Mouse (Mus musculus): ENCODE results near the gene Wnt4. TPM values are rescaled to one million over a fixed set of nuclear protein-coding genes. Genes with fewer than 3 reads are reported as not detected.

The Wnt4 gene
- polyA plus RNA-seq, 1 experiment: 0.05 TPM

- no peak overlapping the region for H3K27ac ChIP-seq (ENCODE audit: insufficient read depth, low read length)
- 84% methylated on average over 7 of the region's 7 CpGs for WGBS
- no peaks in the 10 kb centered on the region for H3K27me3 ChIP-seq (ENCODE audit: control insufficient read depth, insufficient read depth, low read length)
- no peaks in the 10 kb centered on the region for H3K36me3 ChIP-seq (ENCODE audit: control insufficient read depth, insufficient read depth, low read length)
- H3K4me1 ChIP-seq (ENCODE audit: control insufficient read depth, insufficient read depth, insufficient read length): no peaks in the 10 kb centered on the region
- TF ChIP-seq POLR2A (IDR thresholded peaks at IDR 0.05; ENCODE audit: low read depth, low read length) (no peak), CTCF (IDR thresholded peaks at IDR 0.05; ENCODE audit: extremely low read depth, insufficient read depth, insufficient read length, insufficient replicate concordance) (no peak)
- DNase-seq (ENCODE audit: low read depth in 1 of 2, low spot score in 2 of 2): no peak
- no peak overlapping the region for H3K4me3 ChIP-seq (ENCODE audit: extremely low read depth, insufficient read depth, insufficient read length)
These were observed 16.7 kb downstream of the Wnt4 start for GRCm38 (mm10) chr4:137294032-137294431.

DNA sequence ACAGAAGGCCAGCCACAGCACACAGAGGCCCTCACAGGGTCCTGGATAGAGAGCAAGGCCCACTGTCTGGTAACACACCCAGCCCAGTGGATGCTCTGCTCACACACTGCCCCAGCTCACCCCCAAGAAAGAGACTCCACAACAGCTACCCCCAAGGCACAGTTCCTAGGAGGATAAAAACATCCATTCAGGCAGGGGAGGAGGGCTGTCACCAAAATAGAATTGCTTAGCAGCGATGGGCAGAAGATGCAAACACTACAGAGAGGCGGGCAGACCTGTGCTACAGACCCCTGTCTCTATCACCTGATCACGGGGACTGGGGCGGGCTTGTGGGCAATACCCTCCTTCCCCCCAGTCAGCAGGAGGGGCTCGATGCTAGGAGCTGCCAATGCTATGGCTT, 17.2 kb downstream of the Wnt4 start:
- TF ChIP-seq POLR2A (IDR thresholded peaks at IDR 0.05; ENCODE audit: low read depth, low read length) (no peak), CTCF (IDR thresholded peaks at IDR 0.05; ENCODE audit: extremely low read depth, insufficient read depth, insufficient read length, insufficient replicate concordance) (no peak)
- DNase-seq (ENCODE audit: low read depth in 1 of 2, low spot score in 2 of 2): no peak
- no peaks in the 10 kb centered on the region for H3K36me3 ChIP-seq (ENCODE audit: control insufficient read depth, insufficient read depth, low read length)
- H3K27ac ChIP-seq (ENCODE audit: insufficient read depth, low read length): no peak overlapping the region
- no peaks in the 10 kb centered on the region for H3K4me1 ChIP-seq (ENCODE audit: control insufficient read depth, insufficient read depth, insufficient read length)
- H3K4me3 ChIP-seq (ENCODE audit: extremely low read depth, insufficient read depth, insufficient read length): no peak overlapping the region
- 85% methylated on average over 5 of the region's 5 CpGs for WGBS
- H3K27me3 ChIP-seq (ENCODE audit: control insufficient read depth, insufficient read depth, low read length): no peaks in the 10 kb centered on the region

DNA sequence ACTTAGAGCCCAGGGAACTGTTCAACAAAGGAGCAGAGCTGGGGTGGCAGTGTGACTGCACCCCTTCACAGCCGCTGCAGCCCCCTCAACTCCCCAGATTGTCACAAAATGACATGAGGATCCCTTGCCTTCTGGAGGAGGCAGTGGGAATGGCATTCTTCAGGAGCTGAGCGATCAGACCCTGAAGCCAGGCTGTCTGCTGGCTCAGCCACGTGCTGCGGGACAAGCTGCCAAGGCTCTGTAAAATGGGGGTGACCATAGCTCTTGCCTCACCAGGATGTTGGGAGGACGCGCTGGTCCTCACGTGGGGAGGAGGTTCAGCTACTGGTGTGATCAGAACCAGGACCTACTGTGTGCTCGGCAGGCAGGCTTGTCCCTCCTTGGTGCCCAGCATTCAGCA, 17.7 kb downstream of the Wnt4 start:
- H3K27me3 ChIP-seq (ENCODE audit: control insufficient read depth, insufficient read depth, low read length): no peaks in the 10 kb centered on the region
- no peak overlapping the region for H3K4me3 ChIP-seq (ENCODE audit: extremely low read depth, insufficient read depth, insufficient read length)
- H3K27ac ChIP-seq (ENCODE audit: insufficient read depth, low read length): no peak overlapping the region
- TF ChIP-seq POLR2A (IDR thresholded peaks at IDR 0.05; ENCODE audit: low read depth, low read length): no peak
- no peak for TF ChIP-seq CTCF (IDR thresholded peaks at IDR 0.05; ENCODE audit: extremely low read depth, insufficient read depth, insufficient read length, insufficient replicate concordance)
- 92% methylated on average over 8 of the region's 8 CpGs for WGBS
- H3K4me1 ChIP-seq (ENCODE audit: control insufficient read depth, insufficient read depth, insufficient read length): no peaks in the 10 kb centered on the region
- no peak for DNase-seq (ENCODE audit: low read depth in 1 of 2, low spot score in 2 of 2)
- H3K36me3 ChIP-seq (ENCODE audit: control insufficient read depth, insufficient read depth, low read length): no peaks in the 10 kb centered on the region

GRCm38 (mm10) chr4:137297611-137298010, 20.3 kb downstream of the Wnt4 start:
- H3K27ac ChIP-seq (ENCODE audit: insufficient read depth, low read length): no peak overlapping the region
- DNase-seq (ENCODE audit: low read depth in 1 of 2, low spot score in 2 of 2): no peak
- H3K4me1 ChIP-seq (ENCODE audit: control insufficient read depth, insufficient read depth, insufficient read length): no peaks in the 10 kb centered on the region
- TF ChIP-seq POLR2A (IDR thresholded peaks at IDR 0.05; ENCODE audit: low read depth, low read length): no peak
- TF ChIP-seq CTCF (IDR thresholded peaks at IDR 0.05; ENCODE audit: extremely low read depth, insufficient read depth, insufficient read length, insufficient replicate concordance): no peak
- H3K36me3 ChIP-seq (ENCODE audit: control insufficient read depth, insufficient read depth, low read length): no peaks in the 10 kb centered on the region; the same call in 1 of the 2 replicates
- WGBS: 73% methylated on average over 4 of the region's 4 CpGs
- H3K4me3 ChIP-seq (ENCODE audit: extremely low read depth, insufficient read depth, insufficient read length): no peak overlapping the region
- no peaks in the 10 kb centered on the region for H3K27me3 ChIP-seq (ENCODE audit: control insufficient read depth, insufficient read depth, low read length)

DNA sequence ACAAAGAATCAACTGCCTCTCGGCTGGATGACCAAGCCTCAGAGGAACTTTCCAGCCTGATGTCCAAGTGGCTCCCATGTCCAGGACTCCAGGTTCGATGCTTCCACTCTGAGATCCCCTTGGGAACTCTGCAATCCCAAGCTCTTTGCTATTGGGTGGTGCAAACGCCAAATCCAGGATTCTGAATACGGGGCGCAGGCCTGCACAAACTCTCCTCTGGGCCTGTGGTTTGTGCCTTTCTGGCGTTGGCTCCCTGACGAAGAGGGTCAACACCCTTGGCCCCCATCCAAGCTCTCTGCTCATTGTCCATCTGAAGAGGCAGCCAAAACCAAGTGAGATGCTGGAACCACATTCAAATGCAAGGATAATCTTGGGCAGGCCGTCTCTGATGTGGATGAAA, 21.1 kb downstream of the Wnt4 start:
- H3K4me3 ChIP-seq (ENCODE audit: extremely low read depth, insufficient read depth, insufficient read length): no peak overlapping the region
- H3K4me1 ChIP-seq (ENCODE audit: control insufficient read depth, insufficient read depth, insufficient read length): no peaks in the 10 kb centered on the region
- H3K27ac ChIP-seq (ENCODE audit: insufficient read depth, low read length): no peak overlapping the region
- no peaks in the 10 kb centered on the region; the same call in 1 of the 2 replicates for H3K36me3 ChIP-seq (ENCODE audit: control insufficient read depth, insufficient read depth, low read length)
- no peak for DNase-seq (ENCODE audit: low read depth in 1 of 2, low spot score in 2 of 2)
- WGBS: 89% methylated on average over 8 of the region's 8 CpGs
- TF ChIP-seq POLR2A (IDR thresholded peaks at IDR 0.05; ENCODE audit: low read depth, low read length) (no peak), CTCF (IDR thresholded peaks at IDR 0.05; ENCODE audit: extremely low read depth, insufficient read depth, insufficient read length, insufficient replicate concordance) (no peak)
- H3K27me3 ChIP-seq (ENCODE audit: control insufficient read depth, insufficient read depth, low read length): no peaks in the 10 kb centered on the region

DNA sequence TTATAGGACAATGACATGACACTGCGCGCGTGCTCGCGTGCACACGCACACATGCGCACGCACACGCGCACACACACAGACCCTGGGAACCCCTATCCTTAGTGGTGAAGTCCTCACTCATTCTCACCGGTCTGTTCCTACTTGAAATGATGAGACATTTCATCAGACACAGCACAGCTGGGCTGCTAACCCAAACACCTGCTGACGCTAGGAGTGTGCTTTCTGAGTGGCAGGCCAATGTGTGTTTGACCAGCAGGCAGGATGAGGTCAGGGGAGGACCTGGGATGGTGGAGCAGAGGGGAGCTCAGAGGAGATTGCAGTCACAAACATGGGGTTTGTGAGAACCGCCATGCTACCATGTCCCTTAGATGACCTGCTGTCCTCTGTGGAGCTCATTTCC, 22.9 kb downstream of the Wnt4 start:
- TF ChIP-seq CTCF (IDR thresholded peaks at IDR 0.05; ENCODE audit: extremely low read depth, insufficient read depth, insufficient read length, insufficient replicate concordance) (no peak), POLR2A (IDR thresholded peaks at IDR 0.05; ENCODE audit: low read depth, low read length) (no peak)
- DNase-seq (ENCODE audit: low read depth in 1 of 2, low spot score in 2 of 2): no peak
- Histone ChIP-seq H3K27ac (ENCODE audit: insufficient read depth, low read length) (no peak overlapping the region), H3K27me3 (ENCODE audit: control insufficient read depth, insufficient read depth, low read length) (no peaks in the 10 kb centered on the region), H3K4me3 (ENCODE audit: extremely low read depth, insufficient read depth, insufficient read length) (no peak overlapping the region), H3K4me1 (ENCODE audit: control insufficient read depth, insufficient read depth, insufficient read length) (no peaks in the 10 kb centered on the region), H3K36me3 (ENCODE audit: control insufficient read depth, insufficient read depth, low read length) (peaks cover 3% of the 10 kb centered on the region; the same call in 1 of the 2 replicates)
- 93% methylated on average over 13 of the region's 13 CpGs for WGBS

GRCm38 (mm10) chr4:137301635-137302034, 24.3 kb downstream of the Wnt4 start:
- Histone ChIP-seq H3K4me3 (ENCODE audit: extremely low read depth, insufficient read depth, insufficient read length) (no peak overlapping the region), H3K4me1 (ENCODE audit: control insufficient read depth, insufficient read depth, insufficient read length) (no peaks in the 10 kb centered on the region), H3K27me3 (ENCODE audit: control insufficient read depth, insufficient read depth, low read length) (no peaks in the 10 kb centered on the region), H3K36me3 (ENCODE audit: control insufficient read depth, insufficient read depth, low read length) (peaks cover 3% of the 10 kb centered on the region; the same call in 1 of the 2 replicates), H3K27ac (ENCODE audit: insufficient read depth, low read length) (no peak overlapping the region)
- TF ChIP-seq POLR2A (IDR thresholded peaks at IDR 0.05; ENCODE audit: low read depth, low read length) (no peak), CTCF (IDR thresholded peaks at IDR 0.05; ENCODE audit: extremely low read depth, insufficient read depth, insufficient read length, insufficient replicate concordance) (no peak)
- WGBS: 92% methylated on average over 16 of the region's 16 CpGs
- DNase-seq (ENCODE audit: low read depth in 1 of 2, low spot score in 2 of 2): no peak

Measured in spleen, adult 2 months (tissue).